Mouse (Mus musculus): ENCODE results near the gene Tmem245. TPM values are rescaled to one million over a fixed set of nuclear protein-coding genes. Genes with fewer than 3 reads are reported as not detected.

The Tmem245 gene
- 10 to 100 TPM; 34.1 to 34.3 TPM for total RNA-seq (2023)

GRCm38 (mm10) chr4:56946641-56947640 is at the start of gene Tmem245:
TSS of gene Tmem245 (minus strand) at chr4:56947437.

GRCm38 (mm10) chr4:56990215-56990584 is 43.0 kb upstream of the Tmem245 start, which contains the start of gene Frrs1l:
TSS of gene Frrs1l (minus strand) at chr4:56990391.

GRCm38 (mm10) chr4:56865003-56865511 is 82.2 kb downstream of the Tmem245 start, which contains the start of gene Ctnnal1:
TSS of gene Ctnnal1 (minus strand) at chr4:56865188.

Other genes with a start within 250 kb of the Tmem245 start
- not detected for gene Gm26657, start 207.4 kb downstream of the Tmem245 start, total RNA-seq (2023)
- gene Actl7b, start 206.0 kb downstream of the Tmem245 start, total RNA-seq (2023), result 1 to 10 TPM; 1.6 to 1.9 TPM
- gene Actl7a, start 204.0 kb downstream of the Tmem245 start, total RNA-seq (2023), result not detected
- 10 to 100 TPM; 38.2 to 48.2 TPM for gene Elp1, start 145.1 kb downstream of the Tmem245 start, total RNA-seq (2023)
- gene Fam206a, start 145.1 kb downstream of the Tmem245 start, total RNA-seq (2023), result 10 to 100 TPM; 17.5 to 19.9 TPM
- gene Ctnnal1, start 82.2 kb downstream of the Tmem245 start, total RNA-seq (2023), result 1 to 10 TPM; 1.5 to 2.5 TPM
- not detected for gene Frrs1l, start 43.0 kb upstream of the Tmem245 start, total RNA-seq (2023)
- not detected for gene Epb41l4b, start 196.0 kb upstream of the Tmem245 start, total RNA-seq (2023)

Measured in T-cell, adult 66 days (primary cell).